Mouse (Mus musculus) neural tube, embryonic 13.5 days (tissue): ENCODE measurements around the gene Taf6l. TPM values are rescaled to one million over a fixed set of nuclear protein-coding genes. Genes with fewer than 3 reads are reported as not detected.

Experiments used
- ATAC-seq: fragments of 200-750 bp; cut with Nextera tagmentation; 2 replicates; pipeline ENCODE4 v1.8.0; 2017; ENCODE audit warnings: low read depth, mild to moderate bottlenecking, moderate TSS enrichment, moderate library complexity
- H3K27ac ChIP-seq: fragments of 300-500 bp; sonication (generic); replicated peaks from 2 replicates; pipeline ENCODE4 v1.5.1; 2015; ENCODE audit warnings: moderate library complexity, mild to moderate bottlenecking, inconsistent platforms
- H3K27me3 ChIP-seq: fragments of 300-500 bp; sonication (generic); 2 replicates; pipeline ENCODE4 v1.6.1; 2015; ENCODE audit warnings: mild to moderate bottlenecking, inconsistent platforms
- H3K36me3 ChIP-seq: fragments of 300-500 bp; sonication (generic); 2 replicates; pipeline ENCODE4 v1.6.1; 2015; ENCODE audit warnings: mild to moderate bottlenecking, inconsistent platforms
- H3K4me1 ChIP-seq: fragments of 300-500 bp; sonication (generic); replicated peaks from 2 replicates; pipeline ENCODE4 v1.6.1; 2015; ENCODE audit warnings: inconsistent platforms
- H3K4me2 ChIP-seq: fragments of 300-500 bp; sonication (generic); 2 replicates; pipeline ENCODE4 v1.6.1; 2015; ENCODE audit warnings: inconsistent platforms, mild to moderate bottlenecking, moderate library complexity
- H3K4me3 ChIP-seq: fragments of 300-500 bp; sonication (generic); 2 replicates; pipeline ENCODE4 v1.5.1; 2015; ENCODE audit warnings: mild to moderate bottlenecking, inconsistent platforms
- H3K9ac ChIP-seq: fragments of 300-500 bp; sonication (generic); 2 replicates; pipeline ENCODE4 v1.6.1; 2015; ENCODE audit warnings: moderate library complexity, mild to moderate bottlenecking, inconsistent platforms
- H3K9me3 ChIP-seq: fragments of 300-500 bp; sonication (generic); 2 replicates; pipeline ENCODE4 v1.6.1; 2016; ENCODE audit warnings: inconsistent platforms
- WGBS: fragments of 180-500 bp; shearing (Covaris S2); methylation state at CpG from one replicate; pipeline ENCODE4 v1.1.7; 2015; 5-methylcytosine and 5-hydroxymethylcytosine counted together
- polyA plus RNA-seq: library from polyadenylated mRNA; unstranded; fragments of >200 nt; fragmentation: Nextera tagmentation; extraction: Ambion mirVana; gene quantifications from 2 replicates; pipeline ENCODE4 v1.2.1, GENCODE M21; 2015

Gene Taf6l
- polyA plus RNA-seq: 22.9 and 25.9 TPM in 2 replicates

DNA sequence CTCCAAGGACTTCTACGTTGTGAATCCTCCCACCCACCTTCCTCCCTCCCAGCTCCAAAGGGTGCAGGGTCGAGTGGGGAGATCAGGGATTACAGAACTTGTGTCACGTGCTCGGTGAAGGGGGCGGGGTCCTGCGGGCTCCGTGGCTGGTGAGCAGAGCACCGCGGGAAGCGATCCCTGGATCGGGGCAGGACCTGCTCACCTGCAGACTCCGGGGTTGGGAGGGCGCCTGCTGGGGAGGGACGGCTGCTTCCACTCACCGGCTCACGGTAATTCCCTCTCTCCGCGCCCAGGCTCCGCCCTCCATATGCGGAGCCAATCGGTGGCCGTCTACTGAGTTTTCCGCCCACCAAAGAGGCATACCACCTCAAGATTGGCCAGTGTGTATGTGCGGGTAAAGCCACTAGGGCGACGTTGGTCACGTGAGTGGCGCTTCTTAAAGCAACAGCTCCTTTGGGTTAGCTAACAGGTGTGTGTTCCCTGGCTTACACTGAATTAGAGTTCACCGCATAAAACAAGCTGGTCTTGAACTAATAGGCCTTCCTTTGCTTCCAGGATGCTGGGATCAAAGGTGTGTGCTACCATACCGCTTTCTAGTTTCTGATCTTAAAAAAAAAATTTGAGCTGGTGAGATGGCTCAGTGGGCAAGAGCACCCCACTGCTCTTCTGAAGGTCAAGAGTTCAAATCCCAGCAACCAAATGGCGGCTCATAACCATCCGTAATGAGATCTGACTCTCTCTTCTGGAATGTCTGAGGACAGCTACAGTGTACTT lies at the start of gene Taf6l:
Gene Taf6l (minus strand): TSS at position 410 of the 774 bp plus-strand sequence.
- no peaks in the 10 kb centered on the region for H3K27me3 ChIP-seq
- H3K4me1 ChIP-seq: peaks cover 22% of the 10 kb centered on the region
- H3K4me2 ChIP-seq: peak within 1 kb of the TSS; percentile 65
- peak; percentile 100 for ATAC-seq
- peak within 1 kb of the TSS; percentile 76 for H3K27ac ChIP-seq
- H3K4me3 ChIP-seq: peak within 1 kb of the TSS; percentile 69
- peak within 1 kb of the TSS; percentile 77 for H3K9ac ChIP-seq
- WGBS: under 1% methylated on average over 32 of the region's 32 CpGs
- H3K9me3 ChIP-seq: no peaks in the 10 kb centered on the region
- peaks cover 33% of the 10 kb centered on the region for H3K36me3 ChIP-seq

DNA sequence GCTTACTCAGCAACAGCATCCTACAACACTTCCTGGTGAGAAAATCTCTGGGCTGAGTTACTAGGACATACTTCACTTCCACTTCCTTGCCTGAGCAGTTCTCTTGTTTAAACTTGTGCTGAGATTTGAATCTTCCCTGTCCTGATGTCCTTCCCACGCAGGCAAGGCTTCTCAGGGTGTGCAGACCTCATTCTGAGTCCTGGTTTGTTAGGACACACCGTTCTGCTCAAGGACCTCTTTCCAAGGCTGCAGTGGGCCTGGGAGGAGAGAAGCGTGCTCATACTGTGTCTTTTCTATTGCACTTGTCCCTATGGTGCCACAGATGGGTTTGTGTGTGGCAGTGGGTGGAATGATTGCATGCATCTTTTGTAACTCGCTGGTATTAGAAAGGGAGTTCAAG lies 46.8 kb upstream of the Taf6l start:
- no peak overlapping the region for H3K4me2 ChIP-seq
- no peak overlapping the region for H3K4me3 ChIP-seq
- peaks cover 83% of the 10 kb centered on the region for H3K36me3 ChIP-seq
- no peaks in the 10 kb centered on the region for H3K9me3 ChIP-seq
- H3K9ac ChIP-seq: no peak overlapping the region
- H3K4me1 ChIP-seq: peaks cover 13% of the 10 kb centered on the region
- no peak for ATAC-seq
- WGBS: 92% methylated on average over 4 of the region's 4 CpGs
- H3K27me3 ChIP-seq: no peaks in the 10 kb centered on the region
- no peak overlapping the region for H3K27ac ChIP-seq

DNA sequence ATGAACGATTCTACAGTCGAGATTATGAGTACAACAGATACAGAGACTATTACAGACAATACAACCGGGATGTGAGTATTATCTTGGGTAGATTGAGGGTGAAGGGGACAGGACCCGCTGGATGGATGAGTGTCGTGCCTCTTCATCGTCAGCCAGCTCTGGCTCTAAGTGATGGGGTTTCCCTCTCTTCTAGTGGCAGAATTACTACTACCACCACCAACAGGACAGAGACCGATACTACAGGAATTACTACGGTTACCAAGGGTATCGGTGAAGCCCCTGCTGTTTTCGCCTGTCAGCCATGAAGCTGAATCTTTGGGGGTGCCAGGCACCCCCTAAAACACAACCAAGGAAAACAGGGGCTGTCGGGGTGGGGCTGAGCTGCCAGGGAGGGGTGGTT lies 45.0 kb upstream of the Taf6l start:
- no peak for ATAC-seq
- WGBS: 79% methylated on average over 11 of the region's 11 CpGs
- peaks cover 3% of the 10 kb centered on the region for H3K4me1 ChIP-seq

DNA sequence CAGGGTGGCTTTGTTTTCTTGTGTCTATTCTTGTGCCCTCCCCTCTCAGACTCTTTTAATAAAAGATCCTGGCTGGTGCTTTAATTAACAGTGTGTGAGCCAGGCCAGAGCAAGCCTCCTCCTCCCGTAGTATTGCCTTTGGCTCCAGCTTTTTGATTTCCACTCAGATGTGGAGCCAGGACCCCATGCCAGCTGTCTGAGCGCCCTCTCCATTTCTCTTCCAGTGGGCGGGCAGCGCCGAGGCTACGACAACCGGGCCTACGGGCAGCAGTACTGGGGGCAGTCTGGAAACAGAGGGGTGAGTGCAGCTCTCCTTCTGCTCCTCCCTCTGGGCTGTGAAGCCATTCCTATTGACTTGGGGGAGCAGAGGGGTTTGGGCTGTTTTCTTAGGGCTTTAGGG lies 44.4 kb upstream of the Taf6l start:
- H3K36me3 ChIP-seq: peaks cover 100% of the 10 kb centered on the region
- no peak for ATAC-seq
- H3K9me3 ChIP-seq: no peaks in the 10 kb centered on the region
- H3K4me1 ChIP-seq: no peaks in the 10 kb centered on the region
- no peak overlapping the region for H3K4me2 ChIP-seq
- no peak overlapping the region for H3K4me3 ChIP-seq
- H3K9ac ChIP-seq: no peak overlapping the region
- 94% methylated on average over 8 of the region's 8 CpGs for WGBS
- H3K27me3 ChIP-seq: no peaks in the 10 kb centered on the region
- H3K27ac ChIP-seq: no peak overlapping the region

More for the DNA sequence above, 45.0 kb upstream of the Taf6l start:
- H3K9me3 ChIP-seq: no peaks in the 10 kb centered on the region
- H3K4me2 ChIP-seq: no peak overlapping the region
- peaks cover 99% of the 10 kb centered on the region for H3K36me3 ChIP-seq
- no peak overlapping the region for H3K4me3 ChIP-seq
- no peak overlapping the region for H3K27ac ChIP-seq
- no peaks in the 10 kb centered on the region for H3K27me3 ChIP-seq
- no peak overlapping the region for H3K9ac ChIP-seq

DNA sequence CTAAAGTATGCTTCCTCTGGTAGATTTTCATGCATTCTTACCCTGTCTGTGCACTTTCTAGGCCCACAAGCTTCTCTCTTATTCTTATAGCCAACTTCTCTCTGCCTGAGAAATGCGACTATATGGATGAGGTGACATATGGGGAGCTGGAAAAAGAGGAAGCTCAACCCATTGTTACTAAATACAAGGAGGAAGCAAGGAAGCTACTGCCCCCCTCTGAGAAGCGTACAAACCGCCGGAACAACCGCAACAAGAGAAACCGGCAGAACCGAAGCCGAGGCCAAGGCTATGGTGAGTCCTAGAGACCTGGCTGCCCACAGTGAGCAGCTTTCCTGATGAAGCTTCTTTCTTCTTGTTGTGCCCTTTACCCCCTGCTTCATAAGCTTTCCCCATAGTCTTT lies 43.4 kb upstream of the Taf6l start, which contains the start of gene AC129217.1:
Gene AC129217.1 (plus strand): TSS at position 114 of the 400 bp plus-strand sequence.
- WGBS: 86% methylated on average over 8 of the region's 8 CpGs
- no peak within 1 kb of the TSS for H3K9ac ChIP-seq

DNA sequence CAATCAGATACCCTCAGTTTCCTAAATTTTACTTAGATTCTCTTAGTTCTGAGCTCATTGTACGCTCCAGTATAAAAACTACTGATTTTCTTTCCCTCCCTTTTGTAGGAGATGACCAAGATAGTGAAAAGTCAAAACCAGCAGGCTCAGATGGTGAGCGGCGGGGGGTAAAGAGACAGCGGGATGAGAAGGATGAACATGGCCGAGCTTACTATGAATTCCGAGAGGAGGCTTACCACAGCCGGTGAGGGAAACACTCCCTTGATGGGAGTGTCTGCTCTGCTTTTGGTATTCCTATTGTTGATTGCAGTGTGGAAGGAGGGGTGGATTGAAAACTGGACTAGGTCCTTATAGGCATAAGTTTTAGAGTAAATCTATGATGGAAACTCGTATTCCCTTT lies 36.5 kb upstream of the Taf6l start:
- no peaks in the 10 kb centered on the region for H3K9me3 ChIP-seq
- H3K4me3 ChIP-seq: peak overlapping the region; percentile 75
- H3K9ac ChIP-seq: peak overlapping the region; percentile 98
- H3K27me3 ChIP-seq: no peaks in the 10 kb centered on the region
- peak overlapping the region; percentile 99 for H3K4me2 ChIP-seq
- no peak overlapping the region for H3K27ac ChIP-seq
- peaks cover 35% of the 10 kb centered on the region for H3K4me1 ChIP-seq
- H3K36me3 ChIP-seq: peaks cover 49% of the 10 kb centered on the region
- no peak for ATAC-seq
- WGBS: 73% methylated on average over 8 of the region's 8 CpGs

More for the DNA sequence above, 43.4 kb upstream of the Taf6l start, which contains the start of gene AC129217.1:
- Histone ChIP-seq H3K9me3 (no peaks in the 10 kb centered on the region), H3K4me2 (no peak within 1 kb of the TSS), H3K36me3 (peaks cover 99% of the 10 kb centered on the region), H3K27ac (no peak within 1 kb of the TSS), H3K4me1 (no peaks in the 10 kb centered on the region), H3K27me3 (no peaks in the 10 kb centered on the region), H3K4me3 (no peak within 1 kb of the TSS)
- ATAC-seq: no peak

DNA sequence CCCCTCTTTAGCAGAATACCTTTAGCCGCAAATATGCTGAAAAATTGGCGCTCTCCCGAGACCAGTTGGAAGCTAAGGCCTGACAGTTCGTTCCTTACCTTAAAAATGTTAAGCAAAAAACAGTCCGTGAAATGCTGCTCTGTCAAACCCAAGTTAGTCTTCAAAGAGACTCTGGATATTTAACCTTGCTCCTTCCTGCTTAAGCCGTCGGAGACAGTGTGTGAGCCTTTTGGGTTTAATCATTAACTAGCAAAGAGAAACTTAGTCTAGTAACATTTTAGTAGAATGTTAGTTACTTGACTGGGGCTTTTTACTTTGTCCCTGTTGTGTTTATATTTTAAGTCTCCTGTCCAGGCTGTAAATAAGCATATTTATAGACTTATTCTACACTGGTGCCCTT lies 34.9 kb upstream of the Taf6l start:
- H3K4me3 ChIP-seq: peak overlapping the region; percentile 75
- 3% methylated on average over 7 of the region's 7 CpGs for WGBS
- peaks cover 50% of the 10 kb centered on the region for H3K4me1 ChIP-seq
- no peak for ATAC-seq
- H3K27ac ChIP-seq: peak overlapping the region; percentile 97; the same call in 1 of the 2 replicates
- peak overlapping the region; percentile 99 for H3K4me2 ChIP-seq
- no peaks in the 10 kb centered on the region for H3K9me3 ChIP-seq
- H3K36me3 ChIP-seq: peaks cover 40% of the 10 kb centered on the region
- H3K9ac ChIP-seq: peak overlapping the region; percentile 98
- no peaks in the 10 kb centered on the region for H3K27me3 ChIP-seq

DNA sequence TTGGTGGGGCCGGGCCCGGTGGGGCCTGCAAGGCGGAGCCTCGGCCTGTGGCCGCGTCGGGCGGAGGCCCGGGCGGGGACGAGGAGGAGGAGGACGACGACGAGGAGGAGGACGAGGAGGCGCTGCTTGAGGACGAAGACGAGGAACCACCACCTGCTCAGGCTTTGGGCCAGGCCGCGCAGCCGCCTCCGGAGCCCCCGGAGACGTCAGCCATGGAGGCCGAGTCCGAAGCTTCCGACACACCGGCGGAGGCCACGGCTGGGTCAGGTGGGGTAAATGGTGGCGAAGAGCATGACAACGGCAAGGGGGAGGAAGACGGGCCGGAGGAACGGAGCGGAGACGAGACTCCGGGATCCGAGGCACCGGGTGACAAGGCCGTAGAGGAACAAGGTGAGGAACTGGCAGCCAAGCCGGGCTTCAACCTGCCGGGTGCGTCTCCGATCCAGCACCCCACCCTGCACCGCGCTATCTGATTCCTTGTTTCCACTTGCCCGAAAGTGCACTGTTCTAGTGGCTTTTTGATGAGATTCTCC lies 34.3 kb upstream of the Taf6l start:
- no peaks in the 10 kb centered on the region for H3K27me3 ChIP-seq
- H3K36me3 ChIP-seq: peaks cover 37% of the 10 kb centered on the region
- under 1% methylated on average over 48 of the region's 48 CpGs for WGBS
- H3K4me2 ChIP-seq: peak overlapping the region; percentile 99
- no peaks in the 10 kb centered on the region for H3K9me3 ChIP-seq
- peak; percentile 33 for ATAC-seq
- peak overlapping the region; percentile 98 for H3K9ac ChIP-seq
- H3K4me1 ChIP-seq: peaks cover 57% of the 10 kb centered on the region
- H3K27ac ChIP-seq: peak overlapping the region; percentile 97
- peak overlapping the region; percentile 75 for H3K4me3 ChIP-seq

DNA sequence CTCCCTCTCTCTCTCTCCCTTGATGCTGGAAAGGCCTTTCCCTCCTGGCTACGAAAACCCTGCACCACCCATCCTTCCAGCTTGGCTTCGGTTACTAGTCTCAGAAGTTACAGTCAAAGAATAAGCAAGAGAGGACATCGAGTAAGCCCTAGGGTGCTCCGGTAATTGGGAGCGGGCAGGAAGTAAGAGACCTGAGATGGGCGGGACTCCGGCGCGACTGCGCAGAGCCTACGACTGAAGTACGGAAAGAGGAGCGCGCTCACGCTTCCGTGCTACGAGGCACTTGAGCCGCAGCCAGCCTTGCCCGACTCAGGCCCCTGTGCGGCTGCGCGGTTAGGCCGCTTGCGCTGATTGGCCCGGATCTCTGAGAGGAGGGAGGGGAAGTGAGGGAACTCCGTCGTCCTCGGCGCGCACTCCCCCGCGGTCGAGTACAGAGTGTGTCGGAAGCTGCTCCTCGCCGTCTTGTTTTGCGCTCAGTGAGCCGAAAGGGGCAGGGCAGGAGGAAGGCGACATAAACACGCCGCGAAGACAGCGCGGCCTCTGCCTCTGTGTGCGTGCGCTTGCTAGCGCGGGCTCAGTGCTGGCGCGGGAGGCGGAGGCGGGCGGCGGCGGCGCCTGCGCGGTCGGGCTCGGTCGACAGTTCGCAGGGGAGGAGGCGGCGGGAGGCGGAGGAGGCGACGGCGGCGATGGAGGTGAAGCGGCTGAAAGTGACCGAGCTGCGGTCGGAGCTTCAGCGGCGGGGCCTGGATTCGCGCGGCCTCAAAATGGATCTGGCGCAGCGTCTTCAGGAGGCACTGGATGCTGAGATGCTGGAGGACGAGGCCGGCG lies 33.6 kb upstream of the Taf6l start, which contains the start of gene Hnrnpul2:
Gene Hnrnpul2 (plus strand): TSS at position 415 of the 828 bp plus-strand sequence.
- whole genome bisulfite sequencing: under 1% methylated on average over 69 of the region's 83 CpGs
- no peaks in the 10 kb centered on the region for H3K27me3 ChIP-seq
- peak within 1 kb of the TSS; percentile 75 for H3K4me3 ChIP-seq
- H3K36me3 ChIP-seq: peaks cover 34% of the 10 kb centered on the region
- peak within 1 kb of the TSS; percentile 98 for H3K9ac ChIP-seq
- peak within 1 kb of the TSS; percentile 99 for H3K4me2 ChIP-seq
- ATAC-seq: peak; percentile 98
- peak within 1 kb of the TSS; percentile 97 for H3K27ac ChIP-seq
- H3K9me3 ChIP-seq: no peaks in the 10 kb centered on the region
- peaks cover 62% of the 10 kb centered on the region for H3K4me1 ChIP-seq

DNA sequence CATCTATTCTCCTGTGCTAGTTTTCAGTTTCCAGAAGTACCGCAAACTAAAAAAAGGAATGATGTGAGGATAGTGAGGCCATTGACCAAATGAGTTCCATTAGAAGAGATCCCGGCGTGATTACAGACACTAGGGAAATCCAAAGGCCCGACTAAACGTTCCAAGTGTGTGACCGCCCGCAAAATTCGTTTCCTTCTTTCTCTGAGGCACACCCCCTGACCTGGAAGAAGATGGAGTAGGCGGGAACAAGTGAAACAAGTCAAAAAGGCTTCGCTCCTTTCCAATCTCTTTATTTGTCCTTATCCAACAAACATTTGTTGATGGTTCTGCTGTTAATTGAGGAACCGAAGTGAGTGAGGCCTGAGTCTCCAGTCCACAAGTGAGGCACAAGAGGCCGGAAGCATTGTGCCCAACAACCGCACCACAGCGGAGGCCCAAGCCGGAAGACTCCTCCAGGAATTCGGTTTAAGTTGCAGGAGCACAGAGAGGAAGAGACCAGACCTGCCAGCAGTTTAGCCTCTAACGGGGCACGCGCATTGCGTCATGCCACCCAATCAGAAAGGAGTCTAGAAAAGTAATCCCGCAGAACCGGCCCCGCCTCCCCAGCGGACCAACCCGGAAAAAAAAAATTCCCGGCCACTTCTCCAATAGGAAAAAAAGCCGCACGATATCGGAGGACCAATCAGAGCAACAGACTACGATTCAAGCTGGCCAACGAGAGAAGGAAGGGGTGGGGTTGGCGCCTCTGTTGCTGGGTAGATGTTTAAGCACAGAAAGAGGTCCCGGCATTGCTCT lies 32.8 kb upstream of the Taf6l start, which contains the start of gene Ttc9c:
Gene Ttc9c (minus strand): TSS at position 533 of the 795 bp plus-strand sequence.
- peak within 1 kb of the TSS; percentile 98 for H3K9ac ChIP-seq
- peak within 1 kb of the TSS; percentile 97 for H3K27ac ChIP-seq
- peak within 1 kb of the TSS; percentile 75 for H3K4me3 ChIP-seq
- peaks cover 69% of the 10 kb centered on the region for H3K4me1 ChIP-seq
- WGBS: 1% methylated on average over 33 of the region's 33 CpGs
- no peaks in the 10 kb centered on the region for H3K9me3 ChIP-seq
- peak; percentile 94 for ATAC-seq
- H3K4me2 ChIP-seq: peak within 1 kb of the TSS; percentile 99
- H3K27me3 ChIP-seq: no peaks in the 10 kb centered on the region
- peaks cover 33% of the 10 kb centered on the region for H3K36me3 ChIP-seq

DNA sequence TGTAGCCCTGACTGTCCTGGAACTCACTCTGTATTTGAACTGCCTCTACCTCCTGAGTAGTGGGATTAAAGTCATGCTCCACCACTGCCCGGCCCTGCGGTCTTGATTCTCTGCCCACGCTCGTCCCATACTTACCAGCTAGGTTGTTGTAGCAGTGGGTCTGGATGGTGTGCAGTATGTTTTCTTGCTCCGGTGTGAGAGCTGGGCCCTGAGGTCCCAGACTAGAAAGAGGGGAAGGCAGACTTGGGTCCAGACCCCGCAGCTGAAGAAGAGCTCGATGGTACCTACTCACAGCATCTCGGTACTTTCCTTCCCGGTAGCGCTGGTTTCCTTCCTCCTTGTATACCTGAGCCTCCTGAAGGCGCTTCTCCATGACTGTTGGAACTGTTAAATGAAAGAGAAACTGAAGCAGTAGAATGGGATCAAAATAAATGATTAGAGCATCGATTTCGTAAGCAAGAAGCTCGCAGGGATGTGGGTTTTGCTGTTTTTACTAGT lies 32.1 kb upstream of the Taf6l start:
- peaks cover 32% of the 10 kb centered on the region for H3K36me3 ChIP-seq
- peaks cover 66% of the 10 kb centered on the region for H3K4me1 ChIP-seq
- ATAC-seq: no peak
- peak overlapping the region; percentile 97 for H3K27ac ChIP-seq
- peak overlapping the region; percentile 99 for H3K4me2 ChIP-seq
- no peaks in the 10 kb centered on the region for H3K9me3 ChIP-seq
- peak overlapping the region; percentile 88 for H3K9ac ChIP-seq
- H3K4me3 ChIP-seq: peak overlapping the region; percentile 75
- no peaks in the 10 kb centered on the region for H3K27me3 ChIP-seq
- WGBS: 36% methylated on average over 14 of the region's 14 CpGs
